Mouse (Mus musculus) CH12.LX (cell line): Measurements from ENCODE around the gene Grem2. TPM values are rescaled to one million over a fixed set of nuclear protein-coding genes. Genes with fewer than 3 reads are reported as not detected.
A peak's percentile ranks its signal among the peaks of the same experiment; 100 is the strongest.

ENCODE experiments used
- DNase-seq: peaks from one replicate; pipeline ENCODE4 v3.0.0-alpha.2; 2013; ENCODE audit errors: extremely low read depth
- H3K27ac ChIP-seq: 2 replicates; pipeline ENCODE4 v1.5.1; 2012; ENCODE audit warnings: low read depth, mild to moderate bottlenecking, control low read depth, moderate library complexity; ENCODE audit not compliant: insufficient read depth
- H3K27me3 ChIP-seq: replicated peaks from 2 replicates; pipeline ENCODE3; 2012; ENCODE audit warnings: inconsistent platforms
- H3K36me3 ChIP-seq, 2 experiments: replicated peaks in 1 of 2; 2 replicates each; pipeline versions ENCODE3 to v1.6.1; 2012; ENCODE audit warnings: inconsistent platforms in 1 of 2, low read length in 1 of 2, mild to moderate bottlenecking in 1 of 2, mixed read lengths in 1 of 2, moderate library complexity in 1 of 2; ENCODE audit not compliant: control insufficient read depth in 1 of 2, insufficient read depth in 1 of 2
- H3K4me1 ChIP-seq, 2 experiments: 2 replicates each; pipeline ENCODE4 v1.6.1; 2012; ENCODE audit warnings: inconsistent platforms in 1 of 2, moderate library complexity in 1 of 2; ENCODE audit not compliant: insufficient read depth in 2 of 2, control insufficient read depth in 1 of 2
- H3K4me2 ChIP-seq: 2 replicates; pipeline ENCODE4 v1.6.1; 2012; ENCODE audit warnings: low read depth, mild to moderate bottlenecking, control low read depth; ENCODE audit not compliant: poor library complexity, insufficient read depth, severe bottlenecking
- H3K4me3 ChIP-seq, 3 experiments: fragments of 150-350 bp in 1 of 3; sonication (generic) in 1 of 3; replicated peaks in 1 of 3; 2 replicates each; pipeline versions ENCODE3 to v1.5.1; 2011 to 2012; ENCODE audit warnings: low read depth in 2 of 3, low read length in 2 of 3, mild to moderate bottlenecking in 2 of 3, moderate library complexity in 2 of 3, control low read depth in 1 of 3, improper control_type of control experiment in 1 of 3, inconsistent platforms in 1 of 3, mixed read lengths in 1 of 3; ENCODE audit not compliant: poor library complexity in 1 of 3
- H3K79me2 ChIP-seq: replicated peaks from 2 replicates; pipeline ENCODE4 v1.6.1; 2012; ENCODE audit warnings: mild to moderate bottlenecking, moderate library complexity; ENCODE audit not compliant: control insufficient read depth, poor library complexity, insufficient read depth, severe bottlenecking; ENCODE audit errors: extremely low read depth
- H3K9ac ChIP-seq: 2 replicates; pipeline ENCODE4 v1.6.1; 2012; ENCODE audit warnings: low read depth, mild to moderate bottlenecking, control low read depth, moderate library complexity; ENCODE audit not compliant: insufficient read depth
- H3K9me3 ChIP-seq: replicated peaks from 2 replicates; pipeline ENCODE3; 2012; ENCODE audit warnings: low read length, inconsistent platforms, mixed read lengths
- MAFK ChIP-seq: IDR thresholded peaks from 2 replicates; pipeline ENCODE4 v1.6.1; 2011; ENCODE audit warnings: low read length, improper control_type of control experiment; ENCODE audit not compliant: insufficient replicate concordance
- USF2 ChIP-seq: conservative IDR thresholded peaks from 2 replicates; pipeline ENCODE4 v1.6.1; 2011; ENCODE audit warnings: low read depth, low read length, improper control_type of control experiment
- dilution Hi-C: fragments of 300-500 bp; cut with MboI; formaldehyde crosslinking; loops from 2 replicates; pipeline ENCODE4 v1.14.3; 2020; ENCODE audit warnings: low sequenced_read_pairs; ENCODE audit not compliant: extremely low pct_unique_long_range_greater_than_20kb, extremely low pct_ligation_motif_present
- in situ Hi-C: fragments of 300-500 bp; cut with MboI; formaldehyde crosslinking; loops from 3 replicates; pipeline ENCODE4 v1.14.3; 2019; ENCODE audit warnings: low sequenced_read_pairs, low pct_ligation_motif_present, low pct_unique_long_range_greater_than_20kb, mixed read lengths
- polyA plus RNA-seq: library from polyadenylated mRNA; unstranded; fragments of >175 nt; gene quantifications from 2 replicates; pipeline ENCODE4 v1.2.1, GENCODE M21; 2012; ENCODE audit warnings: low read depth; ENCODE audit not compliant: insufficient read length
- total RNA-seq, 2 experiments: library from RNA; depleted of rRNA; stranded (reverse); fragments of 300-350 nt in 1 of 2; fragments of >200 nt in 1 of 2; gene quantifications; 2 replicates each; pipeline ENCODE4 v1.2.3; 2012 to 2014

Gene Grem2
- total and polyA plus RNA-seq, 3 experiments = not detected

- no peaks in the 10 kb centered on the region for H3K36me3 ChIP-seq
- H3K9ac ChIP-seq = no peak overlapping the region
- DNase-seq = no peak
- in situ Hi-C loops (no loop called here), dilution Hi-C loops (no loop called here)
- H3K4me2 ChIP-seq = no peak overlapping the region
- H3K27me3 ChIP-seq = no peaks in the 10 kb centered on the region
- no peaks in the 10 kb centered on the region for H3K4me1 ChIP-seq
- no peaks in the 10 kb centered on the region for H3K79me2 ChIP-seq
- no peak overlapping the region for H3K4me3 ChIP-seq
- TF ChIP-seq USF2 (no peak), MAFK (peak; percentile 96)
- no peak overlapping the region for H3K27ac ChIP-seq
- H3K9me3 ChIP-seq = no peaks in the 10 kb centered on the region
These were observed 133.0 kb downstream of the Grem2 start for GRCm38 (mm10) chr1:174788617-174789016.
